Mouse (Mus musculus): Measurements from ENCODE around the gene Cenpa.
A peak's percentile ranks its signal among the peaks of the same experiment; 100 is the strongest.

Cenpa gene

GRCm38 (mm10) chr5:30666391-30667195 is at the start of gene Cenpa:
TSS of gene Cenpa (plus strand) at chr5:30666777.
- DNase-seq (ENCODE audit: inconsistent ontology term): peak; percentile 96

GRCm38 (mm10) chr5:30617357-30617756 is 49.2 kb upstream of the Cenpa start:
- no peak for DNase-seq (ENCODE audit: inconsistent ontology term)

- no peak for DNase-seq (ENCODE audit: inconsistent ontology term)
These were observed 48.7 kb upstream of the Cenpa start for GRCm38 (mm10) chr5:30617851-30618250.

- DNase-seq (ENCODE audit: inconsistent ontology term): no peak
These were observed 48.1 kb upstream of the Cenpa start for GRCm38 (mm10) chr5:30618376-30619003.

GRCm38 (mm10) chr5:30619211-30619610 is 47.4 kb upstream of the Cenpa start:
- no peak for DNase-seq (ENCODE audit: inconsistent ontology term)

- no peak for DNase-seq (ENCODE audit: inconsistent ontology term)
These were observed 46.0 kb upstream of the Cenpa start for GRCm38 (mm10) chr5:30620567-30620966.

GRCm38 (mm10) chr5:30621211-30621790 is 45.3 kb upstream of the Cenpa start:
- no peak for DNase-seq (ENCODE audit: inconsistent ontology term)

- DNase-seq (ENCODE audit: inconsistent ontology term): no peak
These were observed 44.8 kb upstream of the Cenpa start for GRCm38 (mm10) chr5:30621844-30622176.

GRCm38 (mm10) chr5:30622177-30622840 is 44.3 kb upstream of the Cenpa start:
- peak; percentile 60 for DNase-seq (ENCODE audit: inconsistent ontology term)

- no peak for DNase-seq (ENCODE audit: inconsistent ontology term)
These were observed 43.8 kb upstream of the Cenpa start for GRCm38 (mm10) chr5:30622841-30623185.

GRCm38 (mm10) chr5:30623380-30623779 is 43.2 kb upstream of the Cenpa start:
- DNase-seq (ENCODE audit: inconsistent ontology term): no peak

- no peak for DNase-seq (ENCODE audit: inconsistent ontology term)
These were observed 42.3 kb upstream of the Cenpa start for GRCm38 (mm10) chr5:30624311-30624710.

- no peak for DNase-seq (ENCODE audit: inconsistent ontology term)
These were observed 41.7 kb upstream of the Cenpa start for GRCm38 (mm10) chr5:30624908-30625307.

GRCm38 (mm10) chr5:30625379-30625778 is 41.2 kb upstream of the Cenpa start:
- DNase-seq (ENCODE audit: inconsistent ontology term): no peak

- DNase-seq (ENCODE audit: inconsistent ontology term): no peak
These were observed 40.1 kb upstream of the Cenpa start for GRCm38 (mm10) chr5:30626331-30627105.

- DNase-seq (ENCODE audit: inconsistent ontology term): no peak
These were observed 38.1 kb upstream of the Cenpa start for GRCm38 (mm10) chr5:30628511-30628910.

- no peak for DNase-seq (ENCODE audit: inconsistent ontology term)
These were observed 36.2 kb upstream of the Cenpa start for GRCm38 (mm10) chr5:30630401-30630800.

GRCm38 (mm10) chr5:30632134-30632533 is 34.4 kb upstream of the Cenpa start:
- no peak for DNase-seq (ENCODE audit: inconsistent ontology term)

- no peak for DNase-seq (ENCODE audit: inconsistent ontology term)
These were observed 29.6 kb upstream of the Cenpa start for GRCm38 (mm10) chr5:30636994-30637393.

- DNase-seq (ENCODE audit: inconsistent ontology term): peak; percentile 52
These were observed 28.5 kb upstream of the Cenpa start for GRCm38 (mm10) chr5:30638041-30638440.

GRCm38 (mm10) chr5:30643477-30644179 is 22.9 kb upstream of the Cenpa start:
- peak; percentile 20 for DNase-seq (ENCODE audit: inconsistent ontology term)
